Mouse (Mus musculus) adrenal gland, adult 8-10 months (tissue): ENCODE measurements around the gene Ackr3. TPM values are rescaled to one million over a fixed set of nuclear protein-coding genes. Genes with fewer than 3 reads are reported as not detected.
A peak's percentile ranks its signal among the peaks of the same experiment; 100 is the strongest.

Source experiments
- DNase-seq: peaks from one replicate; pipeline ENCODE4 v3.0.0; 2022
- total RNA-seq, 4 experiments: library from RNA; stranded (reverse); gene quantifications; 2 replicates each; pipeline ENCODE4 v1.2.4; 2022

Gene Ackr3
- total RNA-seq, 4 experiments from 2014 or later = 20.0 to 86.1 (median 59.0) TPM

DNA sequence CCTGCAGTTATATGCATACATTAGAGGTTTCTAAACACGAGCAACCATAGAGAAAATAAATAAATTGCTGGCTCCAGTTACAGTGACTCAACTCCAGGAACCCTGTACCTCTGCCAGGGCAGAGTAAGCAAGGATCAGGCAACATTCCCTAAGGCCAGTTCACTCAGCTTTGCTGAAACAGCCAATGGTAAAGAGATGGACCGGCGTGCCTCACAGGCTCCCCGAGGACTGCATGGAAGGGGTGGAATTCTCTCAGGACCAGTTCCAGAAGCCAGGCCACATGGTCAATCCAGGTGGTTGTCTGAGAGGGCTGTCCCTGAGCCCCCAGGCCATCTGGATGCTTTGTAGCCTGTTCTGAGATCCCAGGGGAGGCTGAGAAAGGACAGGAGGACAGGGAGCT is 26.8 kb downstream of the Ackr3 start:
- no peak for DNase-seq

DNA sequence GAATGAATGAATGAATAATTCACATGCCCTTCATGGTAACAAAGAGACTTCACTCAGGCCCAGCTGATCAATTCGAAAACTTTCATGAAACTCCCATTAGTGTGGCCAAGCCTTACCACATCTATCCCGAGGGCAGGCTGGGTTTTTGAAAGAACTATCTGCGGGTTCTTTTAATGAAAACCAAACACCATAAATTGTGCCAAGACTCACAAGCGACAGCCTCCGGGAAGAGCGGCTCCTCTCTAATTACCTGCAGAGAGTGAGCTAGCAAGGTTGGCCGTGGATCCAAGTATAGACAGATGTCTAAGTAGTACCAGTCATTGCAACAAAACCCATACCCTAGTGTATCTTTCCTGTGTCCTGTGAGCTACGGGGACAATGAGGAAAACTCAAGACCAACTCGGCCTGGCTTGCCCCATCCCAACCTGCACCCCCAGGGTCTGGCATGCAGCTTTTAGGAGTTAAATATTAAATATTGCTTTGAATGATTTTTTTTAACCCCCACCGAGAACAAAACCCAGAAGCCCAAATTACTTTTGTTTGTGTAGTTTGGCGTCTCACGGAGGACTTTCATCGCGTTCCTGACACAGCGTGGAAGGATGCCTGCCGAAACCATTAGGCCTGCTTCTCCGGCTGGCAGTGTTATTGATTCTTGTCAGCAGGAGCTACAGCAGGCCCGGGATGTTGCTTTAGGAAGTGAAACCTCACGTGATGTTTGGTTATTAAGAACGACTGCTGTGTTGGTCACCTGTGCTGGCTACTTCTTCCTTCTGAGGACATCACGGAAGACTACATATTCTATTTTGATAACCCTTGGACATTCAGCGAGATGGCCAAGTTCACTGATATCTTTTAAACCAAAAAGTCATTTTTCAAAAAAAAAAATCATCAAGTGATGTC is 28.1 kb downstream of the Ackr3 start:
- DNase-seq = no peak

DNA sequence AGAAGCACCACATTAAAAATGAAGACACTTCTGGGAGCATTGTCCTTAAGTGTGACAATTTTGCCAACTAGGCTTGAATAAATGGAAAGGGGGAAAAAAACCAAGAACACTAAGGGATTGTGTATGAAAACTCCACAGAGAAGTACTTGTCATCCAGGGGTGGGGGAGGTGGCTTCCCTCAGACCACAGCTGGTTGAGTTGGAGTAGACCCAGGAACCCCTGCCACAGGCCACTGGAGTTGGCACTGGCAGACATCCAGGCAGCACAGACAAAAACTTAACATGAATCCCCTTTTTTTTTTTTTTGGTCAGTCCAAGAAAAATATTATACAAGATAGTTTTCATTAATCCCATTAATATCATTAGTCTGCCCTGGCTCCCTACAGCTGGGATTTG is 28.7 kb downstream of the Ackr3 start:
- DNase-seq = no peak

DNA sequence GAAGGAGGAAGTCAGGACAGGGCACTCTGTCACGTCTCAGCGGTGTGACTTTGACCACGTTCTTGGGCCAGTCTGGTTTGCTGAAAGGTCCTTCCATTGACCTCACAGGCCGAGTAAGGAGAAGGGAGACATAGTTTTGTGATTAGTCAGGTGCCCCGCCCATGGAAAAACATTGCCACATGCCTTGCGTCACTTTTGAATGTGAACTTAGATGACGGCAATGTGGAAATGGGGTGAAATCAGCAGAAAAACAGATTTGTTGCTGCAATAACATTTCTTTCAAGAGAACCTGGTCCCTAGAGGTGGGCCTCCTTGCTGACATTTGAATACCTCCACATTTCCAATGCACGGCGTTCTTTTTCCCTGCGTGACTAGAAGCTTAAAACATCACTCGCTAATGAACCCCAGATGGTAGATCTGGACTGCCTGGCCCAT is 30.9 kb downstream of the Ackr3 start:
- DNase-seq = peak; percentile 69

DNA sequence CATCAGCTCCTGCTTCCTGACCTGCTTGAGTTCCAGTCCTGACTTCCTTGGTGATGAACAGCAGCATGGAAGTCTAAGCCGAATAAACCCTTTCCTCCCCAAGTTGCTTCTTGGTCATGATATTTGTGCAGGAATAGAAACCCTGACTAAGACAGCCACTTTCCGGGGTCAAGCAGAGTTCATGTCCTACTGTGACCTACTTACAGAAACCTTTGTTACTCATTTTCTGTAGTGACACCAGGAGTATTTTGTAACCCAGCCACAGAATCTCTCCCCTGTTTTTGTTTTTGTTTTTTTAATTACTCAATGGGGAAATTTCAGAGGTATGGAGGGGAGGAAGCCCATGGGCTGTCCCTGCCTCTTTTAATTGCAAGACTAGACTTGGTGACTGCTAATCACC is 32.9 kb downstream of the Ackr3 start:
- no peak for DNase-seq

DNA sequence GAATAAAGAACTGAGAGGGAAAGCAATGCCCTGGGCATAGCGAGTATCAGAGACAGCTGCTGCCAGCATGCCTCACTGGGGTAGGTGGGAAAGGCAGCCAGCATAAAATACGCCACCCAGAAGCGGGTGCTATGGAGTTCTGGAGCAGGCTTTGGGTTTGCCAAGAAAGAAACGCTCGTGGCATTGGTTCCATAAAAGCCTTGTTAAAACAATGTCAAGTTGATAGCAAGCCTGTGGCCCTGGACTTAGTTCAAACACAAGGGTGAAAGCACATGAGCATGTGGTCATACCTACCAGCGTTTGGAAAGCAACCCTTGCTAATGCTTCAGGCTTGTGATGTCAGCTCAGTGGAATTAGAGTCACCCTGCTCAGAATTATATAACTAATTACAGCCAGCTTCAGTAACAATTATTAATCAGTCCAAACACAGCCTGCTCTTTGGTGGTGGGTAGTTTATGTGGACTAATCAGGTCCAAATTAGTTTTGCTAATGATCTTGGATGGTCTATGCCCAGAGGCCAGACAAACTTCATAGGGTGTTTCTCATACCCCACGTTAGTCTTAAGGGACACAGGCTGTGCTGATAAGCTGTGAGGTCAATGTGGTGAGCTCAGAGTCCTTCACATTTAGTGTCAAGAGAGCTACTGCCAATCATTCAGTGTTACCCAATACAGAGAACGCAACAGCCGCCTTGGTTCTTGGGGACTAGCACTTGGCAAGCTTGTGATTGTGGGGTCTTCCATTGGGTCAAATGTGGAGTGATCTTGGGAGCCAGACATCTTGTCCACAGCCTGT is 34.5 kb downstream of the Ackr3 start:
- peak; percentile 72 for DNase-seq

DNA sequence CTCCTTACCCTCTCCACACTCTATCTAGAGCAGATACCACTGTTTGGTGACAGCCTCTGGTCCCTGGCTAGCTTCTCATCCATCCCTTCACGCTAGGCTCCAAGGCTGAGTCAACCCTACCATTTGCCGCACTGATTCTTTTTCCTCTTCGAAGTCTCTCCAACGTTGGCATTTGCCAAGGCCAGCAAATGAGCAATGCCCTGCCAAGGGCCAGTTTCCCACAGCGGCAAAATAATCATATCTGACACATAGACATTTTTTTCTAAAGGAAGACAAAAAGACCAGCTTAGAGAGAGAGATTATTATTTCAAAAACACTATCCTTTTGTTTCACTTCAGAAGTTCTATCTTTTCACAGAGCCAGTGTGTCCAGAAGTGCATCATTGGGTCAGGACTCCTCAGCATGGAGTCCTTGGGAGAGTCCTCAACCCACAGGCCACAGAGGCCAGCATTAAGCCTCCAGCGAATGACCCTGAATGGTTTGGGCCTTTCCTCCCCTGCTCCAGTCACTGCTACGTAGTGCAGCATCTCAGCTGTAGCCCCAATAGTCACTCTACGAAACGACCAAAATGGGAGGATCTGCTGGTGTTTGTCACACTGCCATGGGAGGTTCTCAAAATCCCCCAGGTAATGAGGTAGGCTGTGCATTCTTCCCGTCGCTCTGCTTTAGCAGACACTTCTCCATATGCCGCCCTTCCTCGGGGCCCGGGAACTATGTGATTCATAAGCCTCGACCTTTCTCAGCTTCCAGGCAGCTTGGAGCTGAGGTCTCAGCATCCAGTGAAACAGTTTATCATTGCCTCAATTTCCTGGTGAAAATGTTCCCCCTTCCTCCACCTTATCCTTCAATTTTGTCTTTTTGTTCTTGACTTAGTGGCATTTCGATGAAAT is 35.8 kb downstream of the Ackr3 start:
- DNase-seq = peak; percentile 81

DNA sequence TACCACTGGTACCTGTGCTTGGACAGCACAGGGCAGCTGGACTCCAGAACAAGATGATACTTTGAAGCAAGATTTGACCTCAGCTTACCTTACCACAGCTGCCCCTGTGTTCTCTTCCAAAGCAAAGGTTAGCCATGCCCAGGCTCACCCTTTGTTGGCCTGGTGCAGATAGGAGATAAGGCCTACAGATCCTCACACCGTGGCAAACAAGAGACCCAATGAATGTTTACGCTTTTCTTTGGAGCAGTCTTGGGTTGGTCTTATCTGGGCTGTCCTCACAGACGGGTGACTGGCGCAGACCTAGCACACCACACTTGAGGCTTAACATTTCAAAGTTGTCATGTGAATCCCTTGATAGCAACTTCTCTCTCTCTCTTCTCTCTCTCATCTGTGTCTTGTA is 36.5 kb downstream of the Ackr3 start:
- no peak for DNase-seq

DNA sequence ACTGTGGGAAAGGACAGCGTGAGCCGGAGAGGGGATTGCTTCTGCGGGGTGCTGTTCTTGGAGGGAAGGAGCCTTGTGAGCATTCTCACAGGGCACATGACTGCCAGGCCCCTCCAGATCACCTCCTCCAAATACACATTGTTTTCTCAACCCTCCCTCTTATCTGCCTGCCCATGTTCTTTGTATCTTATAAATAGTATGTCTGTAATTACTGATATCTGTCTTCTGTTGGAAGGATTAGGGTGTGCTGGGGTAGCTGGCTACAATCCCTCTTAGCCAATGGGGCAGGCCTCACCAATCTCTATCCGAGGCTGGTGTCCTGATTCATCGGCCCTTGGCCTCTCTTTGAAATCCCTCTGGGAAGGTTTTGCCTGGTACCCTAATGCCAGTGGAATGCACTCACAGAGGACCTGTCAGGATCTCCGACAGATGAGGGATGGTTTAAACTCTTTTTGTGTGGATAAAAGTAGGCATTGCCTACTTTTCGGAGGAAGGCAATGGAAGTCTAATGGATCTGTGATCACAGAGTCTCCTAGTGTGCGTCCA is 38.7 kb downstream of the Ackr3 start:
- DNase-seq = no peak

DNA sequence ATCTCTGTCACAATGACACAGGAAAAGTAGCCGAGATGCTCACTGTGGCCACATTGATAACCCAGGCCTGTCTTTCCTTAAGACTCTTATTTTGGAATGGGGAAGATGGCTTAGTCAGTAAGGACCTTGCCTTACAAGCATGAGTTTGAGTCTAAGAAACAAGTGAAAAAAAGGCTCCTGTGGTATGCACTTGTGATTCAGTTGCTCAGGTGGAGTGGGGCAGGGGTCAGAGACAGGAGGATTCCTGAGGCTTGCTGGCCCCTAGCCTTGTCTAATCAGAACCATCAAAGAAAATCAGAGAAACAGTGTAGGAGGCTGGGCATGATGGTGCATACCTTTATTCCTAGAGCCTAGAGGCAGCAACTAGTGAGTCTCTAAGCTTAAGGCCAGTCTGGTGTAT is 40.8 kb downstream of the Ackr3 start:
- DNase-seq = no peak

DNA sequence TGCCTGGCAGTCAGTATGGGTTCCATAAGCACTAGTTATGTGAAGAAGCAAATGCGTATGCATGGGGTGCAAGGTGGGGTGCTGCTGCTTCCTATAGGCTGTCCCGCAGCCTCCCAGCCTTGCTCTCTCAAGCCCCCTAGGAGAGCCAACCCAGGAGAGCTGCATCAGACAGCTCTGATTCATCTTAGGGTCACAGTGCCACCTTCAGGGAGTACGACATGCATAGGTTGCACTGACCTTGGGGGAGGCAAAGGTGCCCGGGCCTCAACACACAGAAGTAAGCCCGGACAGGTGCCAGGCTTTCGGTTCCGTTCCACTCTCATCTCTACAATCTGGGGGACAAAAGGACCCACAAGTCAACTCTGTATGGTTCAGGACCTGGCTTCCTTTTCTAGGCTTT is 41.8 kb downstream of the Ackr3 start:
- DNase-seq = no peak

DNA sequence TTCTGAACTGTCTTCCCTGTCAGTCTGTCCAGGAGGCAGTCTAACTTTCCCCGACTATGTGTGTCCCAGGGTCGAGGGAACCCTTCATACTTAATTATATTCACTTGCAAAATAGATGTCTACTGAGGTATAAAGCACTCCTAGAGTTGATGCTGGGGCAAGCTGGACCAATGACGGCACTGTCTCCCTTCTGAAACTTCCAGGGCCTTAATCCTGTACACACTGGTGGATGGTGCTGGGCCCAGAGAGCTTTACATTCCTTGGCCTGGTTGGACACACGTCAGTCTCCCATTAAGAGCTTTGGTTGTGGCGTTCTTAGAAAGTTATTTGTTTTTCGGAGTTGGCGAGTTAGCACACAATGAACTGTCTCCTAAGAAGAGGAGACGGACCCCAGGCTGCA is 42.3 kb downstream of the Ackr3 start:
- DNase-seq = no peak

DNA sequence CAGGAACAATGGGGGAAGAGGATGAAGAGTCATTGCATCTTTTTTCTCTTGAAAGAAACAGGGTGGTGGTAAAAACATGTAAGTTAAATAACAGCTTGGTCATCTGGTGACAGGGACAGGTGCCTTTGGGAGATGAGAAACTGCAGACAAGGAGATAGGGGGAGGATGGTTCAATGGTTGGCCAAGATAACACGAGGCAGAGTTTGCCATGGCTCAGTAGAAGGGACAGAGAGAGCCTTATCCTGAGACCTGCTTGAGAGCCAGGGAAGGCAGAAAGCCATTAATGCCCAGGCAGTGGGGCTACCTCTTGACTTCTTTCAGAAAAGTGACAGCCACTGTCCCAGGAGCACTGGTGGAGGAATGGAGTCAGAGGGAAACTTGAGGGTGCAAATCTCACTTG is 43.0 kb downstream of the Ackr3 start:
- no peak for DNase-seq

DNA sequence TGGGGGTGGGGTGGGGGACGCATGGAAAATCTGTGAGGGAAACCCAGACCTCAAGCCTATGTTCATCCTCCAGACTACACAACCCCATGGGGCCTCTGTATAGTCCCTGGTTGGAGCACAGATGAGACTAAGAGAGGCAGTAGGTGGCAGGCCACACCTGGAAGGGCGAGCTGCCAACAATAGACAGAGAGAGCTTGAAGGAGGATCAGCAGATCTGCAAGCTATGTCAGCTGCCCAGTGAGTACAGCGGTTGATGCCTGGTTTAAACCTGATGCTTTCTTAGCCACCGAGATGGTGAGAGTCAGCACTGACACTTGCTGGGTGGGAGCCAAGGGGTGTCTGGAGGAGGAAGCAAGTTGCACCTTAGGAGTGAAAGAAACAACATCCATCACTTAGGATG is 43.5 kb downstream of the Ackr3 start:
- no peak for DNase-seq

DNA sequence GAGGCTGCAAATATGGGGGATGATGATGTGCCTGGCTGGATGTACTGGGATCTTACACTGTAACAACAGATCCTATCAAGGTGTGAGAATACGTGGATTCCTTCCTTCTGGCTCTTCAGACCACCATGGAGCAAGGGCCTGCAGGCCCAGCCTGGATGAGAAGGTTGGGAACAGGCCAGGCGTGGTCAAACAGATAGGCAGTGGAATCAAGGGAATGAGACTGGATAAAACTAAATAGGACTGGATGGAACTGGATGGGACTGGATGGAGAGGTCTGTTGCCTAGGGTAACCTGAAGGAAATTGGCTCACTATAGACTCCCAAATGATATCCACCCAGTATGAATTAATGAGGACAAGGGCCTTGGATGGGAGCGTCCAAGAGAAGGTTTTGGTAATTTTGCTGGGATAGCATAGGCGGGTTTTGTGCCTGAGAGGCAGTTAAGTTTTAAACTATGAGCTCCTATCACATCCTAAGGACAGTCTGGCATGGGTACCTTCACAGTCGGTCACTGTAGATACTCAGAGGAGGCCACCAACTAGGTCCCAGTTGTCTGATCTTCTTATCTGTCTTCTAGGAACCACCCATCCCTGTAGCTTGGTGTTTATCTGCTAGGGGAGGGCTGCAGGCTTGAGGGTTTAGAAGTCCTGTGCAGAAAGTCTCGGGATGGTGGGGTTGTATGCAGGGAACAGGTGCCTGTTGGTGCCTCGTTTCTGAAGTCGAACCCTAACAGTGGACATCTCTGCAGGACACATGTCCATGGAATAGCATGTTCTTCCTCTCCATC is 44.2 kb downstream of the Ackr3 start:
- no peak for DNase-seq

DNA sequence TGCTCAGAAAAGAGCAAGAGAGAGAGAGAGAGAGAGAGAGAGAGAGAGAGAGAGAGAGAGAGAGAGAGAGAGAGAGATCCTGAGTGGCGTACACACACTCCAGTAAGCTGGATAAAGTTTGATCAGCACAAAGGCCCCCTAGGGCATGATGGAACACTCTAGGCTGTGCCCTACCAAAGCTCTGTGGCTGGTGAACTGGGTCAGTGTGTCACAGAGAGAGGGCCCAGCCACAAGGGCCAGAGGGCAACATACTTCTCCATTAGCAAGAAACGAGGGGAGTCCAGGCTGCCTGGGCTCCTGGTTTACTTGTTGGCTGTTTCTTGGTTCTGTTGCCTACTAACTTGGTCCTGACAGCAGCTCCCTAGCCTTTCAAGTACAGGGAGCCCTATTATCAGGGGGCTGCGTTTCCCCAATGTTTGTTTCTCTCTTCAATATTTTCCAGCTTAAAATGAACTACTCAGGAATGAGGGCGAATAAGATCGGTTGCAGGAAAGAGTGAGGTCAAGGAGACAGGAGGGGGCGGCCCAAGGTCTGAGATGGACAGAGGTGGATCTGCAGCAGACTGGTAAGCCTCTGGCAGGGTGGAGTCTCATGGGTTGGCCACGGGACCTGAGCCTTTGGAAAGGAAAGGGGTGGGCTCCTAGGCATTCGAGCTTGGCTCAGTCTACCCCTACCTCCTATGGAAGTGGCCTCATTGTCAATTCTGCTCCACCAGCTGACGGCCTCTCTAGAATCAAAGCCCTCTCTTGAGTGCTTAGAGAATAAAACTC is 45.4 kb downstream of the Ackr3 start:
- DNase-seq = no peak

DNA sequence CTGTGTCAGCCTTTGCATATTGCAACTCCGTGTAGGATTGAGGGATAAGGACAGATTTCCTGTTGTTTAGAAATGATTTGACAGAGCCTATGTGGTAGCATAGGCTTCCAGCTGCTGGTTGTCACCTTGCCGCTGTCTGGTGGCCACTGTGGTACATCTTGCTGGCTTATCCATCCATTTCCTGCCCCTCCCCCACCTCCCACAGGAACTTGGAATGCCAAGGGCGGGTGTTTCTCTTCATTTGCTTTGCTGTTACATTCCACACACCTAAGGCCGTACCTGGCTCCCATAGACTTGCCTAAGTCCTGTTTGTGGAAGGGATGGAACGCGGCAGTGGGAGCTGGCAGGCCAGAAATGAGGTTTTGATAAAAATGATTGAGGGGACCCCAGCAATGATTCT is 46.6 kb downstream of the Ackr3 start:
- DNase-seq = no peak

DNA sequence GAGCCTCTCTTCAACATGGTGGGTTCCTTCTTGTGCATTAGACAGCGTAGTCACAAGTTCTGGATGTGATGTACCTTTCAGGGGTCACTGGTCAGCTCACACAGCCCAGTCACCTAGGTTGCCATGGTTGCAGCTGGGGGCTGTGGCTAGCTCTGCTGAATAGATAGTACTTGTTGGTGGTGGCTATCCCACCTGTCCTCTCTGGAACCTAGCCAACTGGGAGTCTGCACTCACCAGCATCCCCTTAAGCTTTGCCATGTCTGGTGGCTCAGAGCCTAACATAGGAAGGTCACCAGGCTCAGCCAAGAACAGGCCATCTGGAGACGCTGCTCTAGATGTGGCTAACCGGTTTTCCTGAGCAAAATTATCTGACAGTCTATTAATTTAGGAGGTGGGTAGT is 47.4 kb downstream of the Ackr3 start:
- DNase-seq = no peak

DNA sequence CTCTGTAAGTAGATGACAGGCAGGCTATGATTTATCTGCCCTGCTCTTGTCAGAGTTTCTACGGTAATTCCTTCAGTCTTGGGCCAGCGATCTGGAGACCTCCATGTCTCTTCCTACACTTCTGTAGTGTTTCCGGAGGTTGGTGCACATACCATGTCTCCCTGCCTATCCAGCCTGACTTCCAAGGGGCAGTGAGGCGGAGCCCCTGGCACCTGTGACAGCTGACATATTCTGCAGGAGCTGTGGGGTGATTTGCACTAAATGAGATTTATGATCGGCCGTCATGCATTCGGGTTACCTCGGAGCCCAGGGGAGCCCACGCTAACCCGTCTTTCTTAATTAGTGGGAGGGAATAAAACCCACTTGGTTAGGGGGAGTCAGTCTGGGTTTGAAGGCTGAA is 49.7 kb downstream of the Ackr3 start:
- no peak for DNase-seq

DNA sequence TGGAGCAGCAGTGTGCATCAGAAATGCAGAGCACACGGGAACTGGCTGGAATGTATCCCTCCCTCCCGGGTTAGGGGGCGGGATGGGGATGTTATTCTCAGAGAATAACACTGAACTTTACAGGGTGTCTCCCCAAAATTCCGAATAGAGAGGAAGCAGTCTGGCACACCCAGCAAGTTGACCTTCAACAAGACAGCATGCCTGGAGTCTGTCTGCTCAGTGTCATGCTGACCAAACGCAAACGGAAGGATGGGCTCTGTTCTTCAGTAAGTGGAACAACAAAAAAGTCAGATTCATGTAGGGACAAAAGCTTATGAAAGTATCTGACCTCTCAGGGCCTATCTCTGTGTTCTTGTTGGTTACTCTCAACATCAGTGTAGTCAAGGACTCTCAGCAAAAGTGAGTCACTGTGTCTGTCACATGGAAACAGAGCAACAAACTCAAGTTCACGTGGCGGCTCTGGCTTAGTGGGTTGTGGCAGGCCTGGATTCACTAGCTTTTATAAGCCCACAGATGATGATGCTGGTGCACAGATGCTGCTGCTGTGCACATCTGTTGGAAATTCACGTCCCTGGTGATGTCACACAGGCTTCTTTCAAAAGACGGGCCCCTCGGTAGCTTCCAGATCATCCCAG is 54.6 kb downstream of the Ackr3 start:
- peak; percentile 74 for DNase-seq
